Mouse (Mus musculus) G1E-ER4 (cell line): ENCODE data around the gene Jak3. TPM values are rescaled to one million over a fixed set of nuclear protein-coding genes. Genes with fewer than 3 reads are reported as not detected.

Experiments
- GATA1 ChIP-seq: IDR thresholded peaks from one replicate; pipeline ENCODE4 v1.8.0; 2012; ENCODE audit warnings: low read length, inconsistent platforms
- polyA plus RNA-seq: library from polyadenylated mRNA; stranded (reverse); fragments of >175 nt; gene quantifications from 2 replicates; pipeline ENCODE4 v1.2.3, GENCODE M21; 2012

Gene Jak3
- polyA plus RNA-seq, 1 experiment: 33.8 TPM

DNA sequence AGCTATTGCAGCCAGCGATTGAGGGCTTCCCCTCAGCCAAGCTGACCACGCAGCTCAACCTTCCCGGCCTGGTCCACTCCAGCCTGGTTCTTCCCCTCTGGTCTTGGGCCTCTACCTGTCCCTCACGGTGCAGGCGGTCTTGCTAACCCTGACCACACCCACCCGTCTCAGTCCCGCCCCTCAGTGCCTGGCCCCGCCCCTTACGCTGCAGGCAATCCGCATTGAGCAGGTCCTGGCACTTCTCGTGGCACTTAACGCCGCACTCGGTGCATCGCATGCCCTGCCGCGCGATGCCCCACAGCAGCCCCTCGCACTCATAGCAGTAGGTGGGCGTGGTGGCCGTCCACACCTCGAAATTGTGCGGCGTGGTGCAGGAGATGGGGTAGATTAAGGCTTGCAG is 21.5 kb upstream of the Jak3 start:
- no peak for TF ChIP-seq GATA1

DNA sequence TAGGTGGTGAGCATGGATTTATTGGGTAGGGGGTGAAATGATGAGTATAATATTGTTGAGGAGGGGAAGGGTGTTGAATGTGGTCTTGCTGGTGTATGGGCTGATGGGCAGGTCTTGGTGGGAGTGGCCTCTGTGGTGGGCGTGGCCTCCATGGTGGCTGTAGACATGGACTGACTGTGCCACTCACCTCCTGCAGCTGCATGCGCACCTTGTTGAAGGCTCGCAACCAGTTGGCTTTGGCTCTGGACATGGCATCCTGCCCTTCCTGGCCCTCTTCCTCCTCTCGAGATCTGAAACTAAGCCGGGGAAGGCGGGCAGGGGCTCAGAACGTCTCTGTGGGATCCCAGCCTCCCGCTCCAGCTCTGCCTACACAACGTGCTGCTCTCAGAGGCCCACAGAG is 18.3 kb upstream of the Jak3 start:
- no peak for TF ChIP-seq GATA1

DNA sequence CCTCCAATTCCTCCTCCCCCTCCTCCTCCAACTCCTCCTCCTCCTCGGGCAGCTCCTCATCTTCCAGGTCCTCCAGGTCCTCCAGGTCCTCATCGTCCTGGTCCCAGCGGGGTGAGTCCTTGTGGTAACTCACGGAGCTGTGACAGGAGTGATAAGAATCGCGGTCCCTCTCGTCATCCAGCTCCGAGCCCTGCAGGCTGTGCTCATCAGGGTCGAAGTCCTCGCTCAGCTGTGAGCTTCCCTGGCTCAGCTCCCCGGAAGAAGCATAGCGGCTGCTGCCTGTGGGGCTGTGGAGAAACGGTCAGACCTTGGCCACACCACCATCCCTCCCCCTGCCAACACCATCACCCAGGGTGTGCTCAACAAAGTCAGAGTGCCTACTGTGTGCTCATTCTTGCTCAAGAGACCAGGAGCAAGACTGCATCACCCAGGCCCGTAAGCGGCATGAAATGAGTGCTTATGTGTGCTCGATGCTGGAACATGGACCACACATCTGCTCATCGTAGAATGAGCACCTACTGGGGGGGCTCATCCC is 17.5 kb upstream of the Jak3 start:
- no peak for TF ChIP-seq GATA1

DNA sequence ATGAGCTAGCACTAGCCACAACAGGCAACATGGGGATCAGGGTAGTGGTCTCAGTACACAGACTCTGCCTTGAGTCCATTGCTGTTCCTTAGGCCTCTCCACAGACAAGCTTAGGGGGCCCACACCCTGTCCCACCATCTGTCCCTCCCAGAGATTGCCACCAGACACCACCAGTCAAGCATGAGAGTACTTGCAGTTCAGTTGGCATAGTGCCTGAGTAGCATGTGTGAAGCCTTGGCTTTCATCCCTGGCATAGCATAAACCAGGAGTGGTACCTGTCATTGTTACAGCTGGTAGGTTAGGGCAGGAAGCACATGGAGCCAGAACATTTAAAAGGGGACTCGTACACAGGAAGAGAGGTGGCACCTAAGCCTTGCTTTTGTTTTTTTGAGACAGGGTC is 16.3 kb upstream of the Jak3 start:
- TF ChIP-seq GATA1: no peak

DNA sequence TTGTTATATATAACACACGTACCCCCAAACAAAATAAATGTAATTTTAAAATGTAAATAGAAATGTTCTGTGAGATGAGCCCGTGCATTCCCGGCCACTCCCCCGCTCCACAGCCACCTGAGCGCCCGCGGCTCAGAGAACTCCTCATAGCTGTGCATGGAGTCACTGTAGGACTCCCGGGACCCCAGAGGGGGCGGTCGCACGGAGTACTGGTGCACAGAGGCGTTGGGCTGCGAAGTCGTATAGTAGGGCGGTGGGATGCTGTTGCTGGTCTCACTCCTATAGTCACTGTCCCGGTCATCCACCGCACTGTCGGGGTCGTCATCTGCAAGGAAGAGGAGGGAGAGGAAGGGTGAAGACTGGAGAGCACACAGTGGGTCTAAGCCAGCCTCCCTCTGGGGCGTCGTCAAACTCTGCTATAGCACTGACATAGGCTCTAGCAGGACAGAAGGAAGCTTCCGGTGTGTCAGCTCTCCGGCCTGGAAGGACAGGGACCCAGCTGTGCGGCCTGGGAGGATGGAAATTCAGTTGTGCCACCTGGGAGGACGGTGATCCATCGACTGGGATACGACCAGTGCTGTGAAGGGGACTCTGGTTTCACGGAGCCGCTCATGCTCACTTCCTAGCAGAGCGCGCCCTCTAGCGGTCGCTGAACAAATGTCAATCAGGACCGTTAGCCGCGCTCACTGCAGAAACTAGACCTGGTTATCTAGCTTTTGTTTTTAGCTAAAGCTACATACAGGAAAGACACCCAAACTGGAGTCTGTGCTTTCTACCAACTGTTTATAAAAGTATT is 15.6 kb upstream of the Jak3 start:
- TF ChIP-seq GATA1: no peak

DNA sequence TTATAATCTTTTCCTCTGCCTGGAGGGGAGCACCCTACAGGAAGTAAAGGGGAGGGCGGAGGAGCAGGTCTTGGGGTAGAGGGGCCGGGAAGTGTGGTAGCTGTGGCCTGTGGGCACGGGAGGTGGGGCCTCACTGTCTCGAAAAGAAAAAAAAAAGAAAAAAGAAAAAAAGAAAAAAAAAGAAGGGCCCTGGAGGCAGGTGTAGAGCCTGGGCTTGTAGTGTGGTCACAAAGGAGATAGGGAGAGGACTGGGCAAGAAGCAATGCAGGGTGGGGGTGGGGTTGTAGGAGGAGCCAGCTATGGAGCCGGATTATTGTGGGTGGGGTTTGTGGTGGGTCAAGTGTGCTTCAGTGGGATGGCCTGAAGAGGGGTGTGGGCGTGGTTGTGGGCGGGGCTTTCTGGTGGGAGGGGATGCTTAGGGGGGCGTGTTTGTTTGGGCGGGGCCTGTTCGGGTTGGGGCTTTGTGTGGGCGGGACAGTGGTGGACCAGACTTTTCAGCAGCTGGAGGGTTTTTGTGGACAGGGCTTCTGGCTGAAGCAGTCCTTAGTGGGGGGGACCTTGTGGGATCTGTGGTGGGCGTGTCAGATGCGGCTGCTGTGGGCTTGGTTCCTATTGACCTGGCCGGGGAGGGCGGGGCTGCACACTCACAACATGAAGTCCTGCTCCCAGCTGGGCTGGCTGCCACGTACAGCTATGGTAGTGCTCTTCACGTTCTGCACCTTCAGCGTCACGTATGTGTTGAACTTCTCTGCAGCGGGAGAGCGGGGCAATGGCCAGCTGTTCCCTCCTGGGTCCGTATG is 10.6 kb upstream of the Jak3 start:
- no peak for TF ChIP-seq GATA1

GRCm38 (mm10) chr8:71666855-71667254 is 9.2 kb upstream of the Jak3 start:
- no peak for TF ChIP-seq GATA1

GRCm38 (mm10) chr8:71667256-71667655 is 8.8 kb upstream of the Jak3 start:
- TF ChIP-seq GATA1: no peak

DNA sequence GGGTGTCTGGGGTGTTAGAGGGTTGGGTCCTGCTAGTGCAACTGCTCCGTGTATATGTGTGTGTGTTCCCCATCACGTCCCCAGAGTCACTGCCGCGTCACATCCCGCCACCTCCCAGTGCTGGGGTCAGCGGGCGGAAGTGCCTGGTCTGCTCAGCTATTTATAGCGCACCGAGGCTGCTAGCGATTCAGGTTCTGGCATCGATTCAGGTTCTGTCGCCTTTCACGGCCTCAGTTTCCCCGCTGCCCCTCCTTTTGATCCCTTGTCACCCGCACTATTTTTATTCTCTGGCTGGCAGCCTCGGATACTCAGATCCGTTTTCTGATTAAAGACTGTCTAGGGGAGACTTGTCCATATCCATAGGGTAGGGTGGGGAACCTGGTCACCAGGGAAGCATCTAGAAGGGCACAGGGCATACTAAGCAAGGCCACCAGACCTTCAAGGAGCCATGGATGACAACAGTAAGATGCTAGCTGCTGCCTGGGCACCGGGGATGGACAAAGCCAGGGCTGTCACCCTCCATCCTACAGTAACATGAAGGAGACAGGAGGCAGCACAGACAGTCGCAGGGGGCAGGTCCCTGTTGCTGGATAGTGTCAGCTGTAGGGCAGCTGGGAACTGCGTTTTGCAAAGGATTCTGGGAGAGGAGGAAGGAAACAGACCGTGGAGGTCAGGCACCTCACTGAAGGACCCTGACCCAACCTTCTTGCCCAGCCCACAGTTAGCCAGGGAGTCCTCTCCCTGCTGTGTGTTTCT is 7.7 kb upstream of the Jak3 start:
- no peak for TF ChIP-seq GATA1

- no peak for TF ChIP-seq GATA1
Measured at GRCm38 (mm10) chr8:71670198-71670597, 5.9 kb upstream of the Jak3 start.

DNA sequence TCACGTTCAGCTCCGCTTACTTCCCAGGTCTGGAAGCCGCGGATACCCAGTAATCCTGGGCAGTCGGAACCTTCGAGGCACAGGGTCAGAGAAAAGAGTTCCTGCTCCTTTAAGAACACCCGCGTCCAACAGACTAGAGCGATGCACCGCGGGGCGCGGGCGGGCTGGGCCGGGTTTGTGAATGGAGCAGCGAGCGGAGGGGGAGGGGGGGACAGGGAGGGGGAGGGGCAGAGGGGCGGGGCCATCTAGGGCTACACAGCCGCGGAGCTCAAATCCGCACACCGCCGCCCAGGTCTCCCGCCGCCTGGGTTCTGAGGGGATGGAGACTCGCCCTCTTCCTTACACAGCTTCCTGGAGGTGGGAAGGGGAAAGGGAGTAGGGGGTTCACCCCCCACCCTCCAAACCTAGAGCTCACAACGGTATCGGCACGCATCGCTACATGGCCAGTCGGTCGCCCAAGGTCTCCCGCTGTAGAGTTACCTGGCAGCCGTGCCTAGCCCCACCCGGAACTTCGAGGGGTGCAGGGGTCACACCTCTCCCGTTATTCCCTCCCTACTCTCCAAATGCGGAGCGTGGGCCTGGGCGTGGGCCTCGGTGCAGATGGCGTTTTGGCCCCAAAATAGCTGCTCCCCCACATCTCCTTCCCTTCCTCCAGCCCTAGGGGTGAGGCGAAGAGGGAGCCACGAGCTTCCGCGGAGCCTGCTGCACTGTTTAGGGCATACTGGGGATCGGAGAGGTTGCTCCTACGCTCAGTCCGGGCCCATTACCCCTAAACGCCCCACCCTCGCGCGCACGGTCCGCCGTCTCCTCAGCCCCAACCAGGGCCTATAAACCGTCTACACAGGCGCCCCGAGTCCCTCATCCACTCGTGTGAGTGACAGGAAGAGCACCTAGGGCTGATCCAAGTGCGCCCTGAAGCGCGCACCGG is 5.2 kb upstream of the Jak3 start:
- no peak for TF ChIP-seq GATA1

- no peak for TF ChIP-seq GATA1
Measured at GRCm38 (mm10) chr8:71671549-71671965, 4.5 kb upstream of the Jak3 start, which contains the start of gene Unc13a. TSS of gene Unc13a (minus strand) at chr8:71671757.

DNA sequence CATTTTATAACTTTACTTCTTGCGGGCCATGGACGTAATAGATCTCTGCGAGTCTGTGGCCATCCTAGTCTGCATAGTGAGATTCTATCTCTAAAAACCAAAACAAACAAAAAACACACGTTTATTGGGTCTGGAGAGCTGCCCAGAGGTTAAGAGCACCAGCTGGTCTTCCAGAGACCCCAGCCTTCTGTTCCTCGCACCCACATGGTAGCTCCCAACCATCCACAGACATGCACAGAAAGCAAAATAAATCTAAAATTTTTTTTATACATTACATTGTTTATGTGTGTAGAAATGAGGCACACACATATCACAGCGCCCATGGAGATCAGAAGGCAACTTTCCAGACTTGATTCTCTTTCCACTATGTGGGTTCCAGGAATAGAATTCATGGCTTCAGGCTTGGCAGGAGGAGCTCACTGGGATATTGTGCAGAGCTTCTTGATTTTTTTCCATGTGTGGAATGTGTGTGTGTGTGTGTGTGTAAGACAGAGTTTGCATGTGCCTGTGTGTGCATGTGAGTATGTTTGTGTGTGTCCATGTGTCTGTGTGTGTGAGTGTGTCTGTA is 3.8 kb upstream of the Jak3 start:
- TF ChIP-seq GATA1: no peak

DNA sequence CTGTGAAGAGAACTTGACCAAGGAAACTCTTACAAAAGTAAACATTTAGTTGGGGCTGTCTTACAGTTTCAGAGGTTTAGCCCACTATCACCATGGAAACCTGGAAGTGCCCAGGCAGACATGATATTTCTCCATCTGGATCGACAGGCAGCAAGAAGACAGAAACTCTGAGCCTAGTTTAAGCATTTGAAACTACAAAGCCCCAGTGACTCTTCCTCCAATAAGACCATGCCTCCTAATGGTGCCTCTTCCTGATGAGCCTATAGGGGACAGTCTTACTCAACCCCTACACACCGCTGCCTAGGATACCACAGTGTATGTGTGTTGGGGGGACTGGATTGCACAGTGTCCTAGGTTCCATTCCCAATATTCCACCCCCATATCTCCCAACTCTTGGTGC is 2.0 kb upstream of the Jak3 start:
- no peak for TF ChIP-seq GATA1
